Mouse (Mus musculus): ENCODE measurements around the gene Pdlim1. TPM values are rescaled to one million over a fixed set of nuclear protein-coding genes. Genes with fewer than 3 reads are reported as not detected.
A peak's percentile ranks its signal among the peaks of the same experiment; 100 is the strongest.

The Pdlim1 gene
- total RNA-seq, 2 experiments from 2014 or later, result 10.9 to 13.2 TPM

DNA sequence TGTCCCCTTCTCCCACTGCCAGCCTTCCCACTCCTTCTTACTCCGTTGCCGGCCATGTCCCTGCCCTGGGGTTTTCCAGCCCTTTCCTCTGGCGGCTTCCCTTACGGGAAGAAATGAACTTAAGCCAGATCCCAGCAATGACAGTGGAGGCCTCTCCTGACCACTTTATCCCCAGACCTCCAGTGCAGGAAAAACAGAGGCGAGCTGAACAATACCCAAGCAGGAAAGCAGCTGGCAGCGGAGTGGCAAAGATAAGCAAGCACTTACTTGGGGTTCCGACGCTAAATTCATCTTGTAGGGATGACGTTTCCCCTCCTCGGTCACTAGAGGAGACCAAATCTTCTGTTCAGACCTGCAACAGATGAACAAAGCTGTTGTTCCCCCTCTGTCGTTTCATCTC lies 22.3 kb downstream of the Pdlim1 start:
- Histone ChIP-seq H3K4me3 (no peak overlapping the region), H3K27ac (no peak overlapping the region)
- no peak for DNase-seq (ENCODE audit: low spot score in 2 of 2)
- TF ChIP-seq CTCF (conservative IDR thresholded peaks at IDR 0.05), result no peak

DNA sequence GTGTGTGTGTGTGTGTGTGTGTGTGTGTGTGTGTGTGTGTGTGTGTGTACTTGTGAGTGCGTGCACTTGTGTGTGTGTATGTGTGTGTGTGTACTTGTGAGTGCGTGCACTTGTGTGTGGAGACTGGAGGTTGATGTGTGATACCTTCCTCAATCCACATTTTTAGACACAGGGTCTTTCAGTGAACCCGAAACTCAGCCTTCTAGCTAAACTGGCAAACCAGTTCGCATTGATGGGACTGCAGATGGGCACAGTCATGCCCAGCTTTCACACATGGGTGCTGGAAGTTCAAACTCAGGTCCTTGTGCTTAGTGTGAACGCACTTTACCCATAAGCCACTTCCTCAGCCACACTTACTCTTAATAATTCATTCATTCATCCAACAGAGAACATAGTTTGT lies 23.2 kb downstream of the Pdlim1 start:
- Histone ChIP-seq H3K4me3 (no peak overlapping the region), H3K27ac (no peak overlapping the region)
- DNase-seq (ENCODE audit: low spot score in 2 of 2), result no peak
- TF ChIP-seq CTCF (conservative IDR thresholded peaks at IDR 0.05), result no peak

DNA sequence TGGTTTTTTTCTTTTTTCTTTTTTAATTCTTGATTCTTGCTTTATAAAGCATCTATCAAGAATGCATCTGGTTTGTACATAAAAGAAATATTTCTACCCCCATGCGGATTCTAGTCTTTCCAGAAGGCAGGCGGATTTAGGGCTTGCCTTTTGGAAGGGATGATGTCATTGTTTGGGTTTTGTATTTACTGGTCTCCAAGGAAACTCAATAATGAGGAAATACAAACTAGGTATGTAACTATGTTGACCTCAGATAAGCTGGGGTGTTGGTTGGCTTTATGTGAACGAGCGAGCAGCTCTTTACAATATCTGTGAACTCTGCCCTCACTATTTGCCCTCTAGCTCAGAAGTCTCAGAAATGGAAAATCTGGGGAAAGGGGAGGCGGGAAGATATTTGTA lies 24.4 kb downstream of the Pdlim1 start:
- Histone ChIP-seq H3K4me3 (no peak overlapping the region), H3K27ac (no peak overlapping the region)
- no peak for DNase-seq (ENCODE audit: low spot score in 2 of 2)
- no peak for TF ChIP-seq CTCF (conservative IDR thresholded peaks at IDR 0.05)

DNA sequence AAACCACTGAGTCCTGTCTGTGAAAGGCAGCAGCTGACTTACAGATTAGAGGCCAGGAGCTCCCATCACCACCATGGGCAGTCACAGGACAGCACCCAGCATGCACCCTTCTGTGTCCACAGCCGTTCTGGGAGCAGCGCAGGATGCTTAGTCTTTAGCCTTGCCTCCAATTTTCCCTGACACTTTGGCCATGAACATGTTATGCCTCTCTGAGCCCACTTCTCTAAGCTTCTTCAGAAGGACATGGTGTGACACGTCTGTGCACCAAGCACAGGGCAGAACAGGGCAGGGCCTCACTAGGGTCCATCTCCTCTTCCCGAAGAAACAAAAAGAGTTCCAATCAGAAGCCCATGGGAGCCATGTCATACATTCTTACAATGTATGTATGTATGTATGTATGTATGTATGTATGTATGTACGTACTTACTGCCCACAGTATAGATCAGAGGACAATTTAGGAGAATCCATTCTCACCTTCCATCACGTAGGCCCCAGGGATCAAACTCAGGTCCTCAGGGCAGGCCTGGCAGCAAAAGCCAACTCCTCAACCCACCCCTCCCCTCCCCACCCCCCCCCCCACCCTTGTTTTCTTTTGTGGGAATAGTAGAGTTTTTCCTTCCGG lies 24.9 kb downstream of the Pdlim1 start:
- Histone ChIP-seq H3K4me3 (no peak overlapping the region), H3K27ac (no peak overlapping the region)
- no peak for TF ChIP-seq CTCF (conservative IDR thresholded peaks at IDR 0.05)
- no peak for DNase-seq (ENCODE audit: low spot score in 2 of 2)

DNA sequence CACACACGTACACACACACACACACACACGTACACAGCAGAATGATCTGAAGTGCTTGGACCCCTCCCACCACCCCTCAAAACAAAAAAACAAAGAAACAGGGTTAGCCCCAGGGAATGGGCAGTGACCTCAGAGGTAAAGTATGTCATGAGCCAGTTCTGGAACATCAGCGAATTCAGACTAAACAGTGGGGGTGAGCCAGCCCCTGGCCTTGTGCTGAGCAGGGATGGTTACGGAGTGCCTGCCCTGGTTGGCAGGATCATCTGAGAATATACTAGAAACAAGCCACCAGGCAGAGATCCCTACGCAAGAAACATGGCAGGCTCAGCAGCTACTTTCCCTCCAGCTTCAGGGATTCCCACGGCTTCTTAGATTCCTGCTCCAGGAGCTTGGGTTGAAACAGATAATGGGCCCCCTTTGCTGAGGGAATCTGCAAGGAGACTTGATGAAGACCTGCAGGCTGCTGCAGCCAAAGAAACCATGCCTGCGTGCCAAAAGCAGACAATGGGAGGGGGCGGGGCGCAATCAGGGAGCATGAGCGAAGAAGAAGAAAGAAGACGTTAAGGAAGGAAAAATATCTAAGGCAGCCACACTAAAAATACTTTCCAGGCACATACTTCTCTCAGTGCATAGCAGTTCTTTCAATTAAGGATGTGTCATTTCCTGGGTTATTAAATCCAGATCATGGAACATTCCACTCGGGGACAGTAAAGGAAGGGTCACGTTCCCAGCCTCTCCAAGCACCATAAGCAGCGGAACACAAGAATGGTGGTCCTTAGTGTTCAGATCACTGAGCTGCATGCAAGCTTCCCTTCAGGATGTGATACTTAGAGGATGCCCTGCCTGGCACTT lies 30.6 kb downstream of the Pdlim1 start:
- Histone ChIP-seq H3K27ac (no peak overlapping the region), H3K4me3 (no peak overlapping the region)
- DNase-seq (ENCODE audit: low spot score in 2 of 2), result peak in 1 of 2 experiments; percentile 19
- no peak for TF ChIP-seq CTCF (conservative IDR thresholded peaks at IDR 0.05)

DNA sequence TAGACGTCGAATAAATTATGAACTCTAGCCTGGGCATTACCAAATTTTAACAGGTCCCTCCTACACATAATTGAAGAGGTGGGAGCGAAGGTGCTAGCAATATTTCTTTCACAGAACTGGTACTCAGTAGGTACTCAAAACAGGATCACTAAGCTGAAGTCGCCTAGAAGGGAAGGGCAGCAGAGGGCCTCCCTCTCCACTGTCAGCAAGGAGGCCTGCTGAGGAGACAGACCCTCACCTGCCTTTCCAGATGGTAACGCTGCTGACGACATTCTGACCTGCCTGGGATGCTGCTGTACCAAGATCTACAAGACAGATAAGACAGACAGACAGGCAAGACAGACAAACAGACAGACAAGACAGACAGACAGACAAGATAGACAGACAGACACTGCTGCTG lies 31.3 kb downstream of the Pdlim1 start:
- TF ChIP-seq CTCF (conservative IDR thresholded peaks at IDR 0.05), result no peak
- no peak overlapping the region for H3K4me3 ChIP-seq
- DNase-seq (ENCODE audit: low spot score in 2 of 2), result no peak
- no peak overlapping the region for H3K27ac ChIP-seq

DNA sequence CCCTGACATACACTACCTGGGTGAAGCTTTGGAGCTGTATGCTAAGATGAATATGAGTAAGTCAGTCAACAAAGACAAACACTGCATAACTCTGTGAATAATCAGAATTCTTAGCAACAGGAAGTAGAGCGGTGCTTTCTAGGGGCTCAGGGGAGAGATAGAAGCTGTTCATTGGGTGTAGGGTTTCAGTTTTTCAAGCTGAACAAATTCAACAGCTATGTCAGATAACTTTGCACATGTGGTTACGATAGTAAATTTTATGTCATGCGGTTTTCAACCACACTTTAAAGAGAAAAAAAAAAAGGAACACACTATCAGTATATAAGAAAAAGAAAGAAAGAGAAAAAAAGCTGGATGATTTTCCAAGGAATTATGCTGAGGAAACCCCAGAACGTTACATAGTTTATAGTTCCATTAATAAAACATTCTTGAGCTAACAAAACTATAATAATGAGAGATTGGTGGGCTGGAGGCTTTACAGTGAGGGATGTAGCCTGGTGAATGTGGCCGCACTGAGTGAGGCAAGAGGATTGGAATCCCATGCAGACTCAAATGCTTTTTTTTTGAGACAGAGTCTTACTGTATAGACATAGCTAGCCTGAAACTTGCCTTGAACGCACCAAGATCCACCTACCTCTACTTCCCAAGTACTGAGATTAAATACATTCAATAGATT lies 33.3 kb downstream of the Pdlim1 start:
- Histone ChIP-seq H3K4me3 (no peak overlapping the region), H3K27ac (no peak overlapping the region)
- no peak for DNase-seq (ENCODE audit: low spot score in 2 of 2)
- TF ChIP-seq CTCF (conservative IDR thresholded peaks at IDR 0.05), result no peak

DNA sequence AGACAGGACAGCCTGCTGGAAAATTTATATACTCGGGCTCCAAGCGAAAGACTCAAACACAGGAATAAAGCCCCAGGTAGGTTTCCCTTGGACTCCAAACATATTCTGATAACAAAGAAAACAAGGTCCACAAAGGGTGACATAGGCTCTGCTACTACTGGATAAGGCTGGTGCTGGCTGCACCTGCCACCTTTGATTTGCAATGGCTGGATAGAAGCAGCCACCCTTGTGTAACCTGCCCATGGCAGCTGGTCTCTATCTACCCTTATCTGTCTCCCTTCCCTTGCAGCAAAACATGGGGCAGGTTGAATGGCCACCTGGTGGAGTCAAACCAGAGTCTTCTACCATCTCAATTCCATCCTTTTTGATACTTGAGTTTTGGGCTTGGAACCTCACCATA lies 39.1 kb downstream of the Pdlim1 start:
- Histone ChIP-seq H3K4me3 (no peak overlapping the region), H3K27ac (no peak overlapping the region)
- no peak for DNase-seq (ENCODE audit: low spot score in 2 of 2)
- no peak for TF ChIP-seq CTCF (conservative IDR thresholded peaks at IDR 0.05)

DNA sequence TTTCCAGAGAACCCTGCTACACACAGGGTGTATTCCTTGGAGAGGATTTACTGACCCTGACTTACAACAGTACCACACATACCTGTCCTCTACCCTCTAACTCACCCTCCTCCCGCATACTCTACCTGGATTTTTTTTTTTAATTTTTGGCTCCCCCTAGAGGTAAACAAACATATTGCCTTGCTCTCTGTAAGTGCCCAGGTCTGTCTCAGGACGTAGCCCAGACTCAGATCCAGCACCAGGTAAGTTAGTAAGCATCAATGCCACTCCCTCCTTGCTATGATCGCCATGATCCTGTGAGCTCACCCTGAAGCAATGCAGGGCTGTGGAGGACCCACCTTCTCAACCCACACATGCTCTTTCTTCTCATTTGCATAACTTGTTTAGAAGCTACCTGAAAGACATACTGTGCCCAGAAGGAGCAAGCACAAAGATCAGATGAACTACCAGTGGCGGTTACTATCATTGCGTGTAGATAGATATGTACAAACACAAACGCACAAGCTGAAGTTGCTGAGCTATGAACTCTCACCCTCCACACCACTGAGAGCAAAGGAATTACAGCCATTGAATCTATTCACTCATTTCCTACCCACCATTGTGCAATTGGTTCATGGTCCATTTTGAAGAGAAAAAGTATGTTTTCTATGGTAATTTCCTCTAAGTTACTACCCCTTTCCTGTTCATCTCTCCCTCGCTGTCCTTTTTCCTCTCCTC lies 39.7 kb downstream of the Pdlim1 start:
- no peak overlapping the region for H3K4me3 ChIP-seq
- H3K27ac ChIP-seq, result no peak overlapping the region
- no peak for DNase-seq (ENCODE audit: low spot score in 2 of 2)
- peak; percentile 72 for TF ChIP-seq CTCF (conservative IDR thresholded peaks at IDR 0.05)

DNA sequence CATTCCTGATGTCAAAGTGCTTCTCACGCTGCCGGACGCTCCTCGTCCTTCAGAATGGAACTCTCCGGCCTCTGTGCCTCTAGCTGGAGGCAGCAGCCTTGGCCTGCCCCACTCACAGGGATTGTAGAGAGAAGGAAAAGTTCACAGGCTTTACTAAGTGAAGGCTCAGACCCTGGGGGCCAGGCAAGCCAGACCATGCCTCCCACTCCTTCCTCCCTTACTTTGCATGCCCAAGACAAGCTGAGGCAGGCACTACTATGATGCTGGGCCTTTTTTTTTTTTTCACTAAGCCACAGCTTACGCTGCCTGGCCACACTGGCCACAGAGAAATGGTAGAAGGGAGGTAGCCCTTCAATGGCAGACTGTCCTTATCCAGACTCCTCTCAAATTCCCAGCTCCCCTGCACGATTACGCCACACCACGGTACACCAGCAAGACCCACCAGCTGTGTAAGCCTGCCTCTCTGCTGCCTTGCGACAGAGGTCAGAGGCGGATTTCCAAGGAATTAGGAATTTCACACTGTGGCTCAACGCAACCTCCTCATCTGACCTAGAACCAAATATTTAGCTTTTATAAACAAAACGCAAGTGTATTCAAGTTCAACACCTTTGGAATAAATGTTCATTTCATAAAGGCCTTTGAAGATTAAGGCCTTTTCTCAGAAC lies 40.4 kb downstream of the Pdlim1 start:
- no peak for TF ChIP-seq CTCF (conservative IDR thresholded peaks at IDR 0.05)
- Histone ChIP-seq H3K4me3 (no peak overlapping the region), H3K27ac (no peak overlapping the region)
- DNase-seq (ENCODE audit: low spot score in 2 of 2), result no peak

DNA sequence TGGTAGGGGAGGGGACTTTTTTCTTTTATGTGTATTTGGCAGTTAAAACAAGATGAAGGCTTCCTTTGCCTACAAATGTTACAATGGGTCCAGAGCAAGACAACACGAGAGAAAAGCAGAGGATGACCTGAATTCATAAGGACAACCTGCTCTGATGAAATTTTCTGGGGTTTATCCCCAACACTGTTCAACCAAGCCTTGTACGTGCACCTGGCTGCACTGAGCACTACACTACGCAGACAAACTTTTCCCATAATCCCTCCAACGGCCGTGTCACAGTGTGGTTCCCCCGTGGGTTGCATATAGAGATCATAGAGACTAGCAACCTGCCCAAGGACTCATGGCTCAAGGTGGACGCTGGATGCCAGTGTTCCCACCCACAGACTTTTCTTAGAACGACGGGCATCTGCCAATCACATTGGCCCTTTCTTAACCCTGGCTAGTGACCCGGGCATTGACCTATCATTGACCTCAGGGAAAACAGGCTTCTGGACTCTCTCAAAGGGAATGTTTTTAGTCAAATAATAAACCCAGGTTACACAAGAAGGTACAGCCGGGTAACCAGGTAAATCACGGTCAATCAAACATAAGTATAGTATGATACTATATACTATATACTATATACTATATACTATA lies 45.0 kb downstream of the Pdlim1 start:
- no peak overlapping the region for H3K27ac ChIP-seq
- H3K4me3 ChIP-seq, result no peak overlapping the region
- DNase-seq (ENCODE audit: low spot score in 2 of 2), result no peak
- TF ChIP-seq CTCF (conservative IDR thresholded peaks at IDR 0.05), result no peak

DNA sequence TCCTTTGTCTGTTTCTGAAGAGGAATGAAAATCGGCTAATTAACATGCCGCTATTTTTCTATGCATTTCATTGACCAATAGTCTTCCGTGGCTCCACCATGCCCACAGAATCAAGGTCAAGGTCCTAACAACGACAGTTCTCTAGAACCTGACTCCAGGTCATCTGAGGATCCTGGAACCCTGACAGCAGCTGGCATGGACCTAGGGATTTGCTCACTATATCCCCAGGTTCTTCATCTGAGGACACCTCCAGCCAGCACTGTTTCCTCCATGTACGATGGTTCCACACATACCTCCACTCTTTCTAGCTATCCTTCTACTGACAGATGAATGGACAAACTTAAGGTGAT lies 45.9 kb downstream of the Pdlim1 start:
- DNase-seq (ENCODE audit: low spot score in 2 of 2), result no peak

More for the DNA sequence above, 45.9 kb downstream of the Pdlim1 start:
- no peak overlapping the region for H3K27ac ChIP-seq
- H3K4me3 ChIP-seq, result no peak overlapping the region
- no peak for TF ChIP-seq CTCF (conservative IDR thresholded peaks at IDR 0.05)
